Mouse (Mus musculus) limb, embryonic 15.5 days (tissue): ENCODE measurements around the gene Camkk1. TPM values are rescaled to one million over a fixed set of nuclear protein-coding genes. Genes with fewer than 3 reads are reported as not detected.

Experiments used
- ATAC-seq: fragments of 200-750 bp; cut with Nextera tagmentation; 2 replicates; pipeline ENCODE4 v1.8.0; 2017; ENCODE audit warnings: low read depth, moderate TSS enrichment; ENCODE audit not compliant: insufficient number of reproducible peaks, low FRiP score, low TSS enrichment
- H3K27ac ChIP-seq: fragments of 300-500 bp; sonication (generic); 2 replicates; pipeline ENCODE4 v1.5.1; 2015; ENCODE audit warnings: moderate library complexity, mild to moderate bottlenecking, inconsistent platforms
- H3K27me3 ChIP-seq: fragments of 300-500 bp; sonication (generic); 2 replicates; pipeline ENCODE4 v1.6.1; 2015; ENCODE audit warnings: inconsistent platforms
- H3K36me3 ChIP-seq: fragments of 300-500 bp; sonication (generic); 2 replicates; pipeline ENCODE4 v1.6.1; 2015; ENCODE audit warnings: inconsistent platforms
- H3K4me1 ChIP-seq: fragments of 300-500 bp; sonication (generic); 2 replicates; pipeline ENCODE4 v1.6.1; 2015; ENCODE audit warnings: inconsistent platforms
- H3K4me2 ChIP-seq: fragments of 300-500 bp; sonication (generic); 2 replicates; pipeline ENCODE4 v1.6.1; 2015; ENCODE audit warnings: mild to moderate bottlenecking, inconsistent platforms
- H3K4me3 ChIP-seq: fragments of 300-500 bp; sonication (generic); 2 replicates; pipeline ENCODE4 v1.5.1; 2015; ENCODE audit warnings: mild to moderate bottlenecking, inconsistent platforms
- H3K9ac ChIP-seq: fragments of 300-500 bp; sonication (generic); 2 replicates; pipeline ENCODE4 v1.6.1; 2015; ENCODE audit warnings: inconsistent platforms
- H3K9me3 ChIP-seq: fragments of 300-500 bp; sonication (generic); 2 replicates; pipeline ENCODE4 v1.6.1; 2016; ENCODE audit warnings: inconsistent platforms
- WGBS: fragments of 180-500 bp; shearing (Covaris S2); methylation state at CpG from one replicate; pipeline ENCODE4 v1.1.7; 2015; 5-methylcytosine and 5-hydroxymethylcytosine counted together
- polyA plus RNA-seq: library from polyadenylated mRNA; unstranded; fragments of >200 nt; fragmentation: Nextera tagmentation; extraction: Ambion mirVana; gene quantifications from 2 replicates; pipeline ENCODE4 v1.2.1, GENCODE M21; 2015

Gene Camkk1
- polyA plus RNA-seq = 12.0 and 13.2 TPM in 2 replicates

DNA sequence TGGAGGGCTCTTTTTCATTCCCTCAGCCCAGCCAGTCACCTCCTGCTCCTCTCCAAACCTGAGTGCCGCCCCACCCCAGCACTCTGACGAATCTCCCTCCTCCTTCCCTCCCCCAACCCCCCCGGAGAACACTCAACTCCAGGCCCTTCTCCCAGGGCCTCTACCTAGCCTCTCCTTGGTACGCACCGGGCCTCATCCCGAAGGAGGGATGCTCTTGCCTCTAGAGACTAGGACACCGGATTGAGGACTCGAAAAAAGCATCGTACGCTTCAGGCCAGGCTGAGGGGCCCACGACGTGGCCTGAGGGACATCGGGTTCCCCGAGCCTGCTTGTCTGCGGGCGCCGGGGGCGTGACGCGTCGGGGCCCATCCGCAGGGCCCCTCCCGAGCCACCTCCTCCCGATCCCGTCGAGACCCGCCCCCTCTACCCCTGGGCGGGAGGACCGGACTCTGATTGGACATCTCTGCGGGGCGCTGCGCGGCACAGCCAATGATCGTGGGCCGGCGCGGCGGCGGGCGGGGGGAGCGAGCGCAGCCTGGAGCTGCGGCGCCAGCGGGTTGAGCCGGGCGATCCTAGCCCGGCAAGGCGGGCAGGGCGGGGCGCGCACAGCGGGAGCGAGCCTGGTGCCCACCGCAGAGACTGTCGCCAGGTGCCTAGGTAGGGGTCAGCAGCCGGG is at the start of gene Camkk1:
Gene Camkk1, plus strand, starts transcription at position 538 of the 676 bp plus-strand sequence.
- H3K36me3 ChIP-seq = no peaks in the 10 kb centered on the region
- H3K9ac ChIP-seq = peak within 1 kb of the TSS; percentile 44
- H3K27ac ChIP-seq = no peak within 1 kb of the TSS
- peak within 1 kb of the TSS; percentile 61 for H3K4me3 ChIP-seq
- WGBS = under 1% methylated on average over 56 of the region's 57 CpGs
- no peaks in the 10 kb centered on the region for H3K9me3 ChIP-seq
- H3K4me2 ChIP-seq = peak within 1 kb of the TSS; percentile 92
- peaks cover 44% of the 10 kb centered on the region for H3K4me1 ChIP-seq
- peaks cover 20% of the 10 kb centered on the region for H3K27me3 ChIP-seq
- peak; percentile 92 for ATAC-seq

- H3K4me1 ChIP-seq = no peaks in the 10 kb centered on the region
- H3K4me2 ChIP-seq = no peak overlapping the region
- no peak overlapping the region for H3K27ac ChIP-seq
- H3K9ac ChIP-seq = no peak overlapping the region
- H3K9me3 ChIP-seq = no peaks in the 10 kb centered on the region
- H3K36me3 ChIP-seq = no peaks in the 10 kb centered on the region
- no peak for ATAC-seq
- peaks cover 7% of the 10 kb centered on the region; the same call in 1 of the 2 replicates for H3K27me3 ChIP-seq
- no peak overlapping the region for H3K4me3 ChIP-seq
- WGBS = 85% methylated on average over 13 of the region's 13 CpGs
Measured at GRCm38 (mm10) chr11:72974995-72975503, 43.8 kb upstream of the Camkk1 start.

GRCm38 (mm10) chr11:72982516-72982915 is 36.3 kb upstream of the Camkk1 start:
- H3K9ac ChIP-seq = no peak overlapping the region
- no peaks in the 10 kb centered on the region for H3K27me3 ChIP-seq
- WGBS = 80% methylated on average over 9 of the region's 9 CpGs
- no peak overlapping the region for H3K4me3 ChIP-seq
- no peaks in the 10 kb centered on the region for H3K9me3 ChIP-seq
- no peak for ATAC-seq
- no peak overlapping the region for H3K4me2 ChIP-seq
- no peaks in the 10 kb centered on the region for H3K4me1 ChIP-seq
- no peak overlapping the region for H3K27ac ChIP-seq
- H3K36me3 ChIP-seq = no peaks in the 10 kb centered on the region

DNA sequence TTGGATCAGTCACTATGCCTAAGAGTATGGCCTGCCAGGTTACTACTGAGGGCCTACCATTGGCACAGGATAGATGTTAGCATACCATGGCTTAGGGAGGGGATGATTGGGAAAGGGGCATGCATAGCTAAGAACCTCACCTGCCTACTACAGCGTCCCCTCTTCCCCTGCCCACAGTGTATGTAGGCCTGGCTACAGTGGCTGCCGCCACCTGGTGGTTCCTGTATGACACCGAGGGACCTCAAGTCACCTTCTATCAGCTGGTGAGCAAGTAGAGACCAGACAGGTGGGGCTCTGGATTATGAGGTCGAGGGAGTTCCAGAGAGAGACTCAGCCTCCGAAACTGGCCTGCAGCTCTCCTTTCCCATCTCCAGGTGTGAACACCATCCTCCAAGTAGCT is 35.5 kb upstream of the Camkk1 start:
- no peak for ATAC-seq
- H3K9me3 ChIP-seq = no peaks in the 10 kb centered on the region
- no peaks in the 10 kb centered on the region for H3K27me3 ChIP-seq
- WGBS = 40% methylated on average over 5 of the region's 5 CpGs
- no peaks in the 10 kb centered on the region for H3K4me1 ChIP-seq
- H3K9ac ChIP-seq = no peak overlapping the region
- no peak overlapping the region for H3K4me3 ChIP-seq
- no peak overlapping the region for H3K27ac ChIP-seq
- no peaks in the 10 kb centered on the region for H3K36me3 ChIP-seq
- no peak overlapping the region for H3K4me2 ChIP-seq

- H3K9me3 ChIP-seq = no peaks in the 10 kb centered on the region
- H3K9ac ChIP-seq = no peak overlapping the region
- H3K27ac ChIP-seq = no peak overlapping the region
- WGBS = 63% methylated on average over 5 of the region's 5 CpGs
- no peak overlapping the region for H3K4me3 ChIP-seq
- ATAC-seq = no peak
- H3K27me3 ChIP-seq = no peaks in the 10 kb centered on the region
- no peaks in the 10 kb centered on the region for H3K4me1 ChIP-seq
- no peaks in the 10 kb centered on the region for H3K36me3 ChIP-seq
- no peak overlapping the region for H3K4me2 ChIP-seq
Measured at GRCm38 (mm10) chr11:72986745-72987144, 32.1 kb upstream of the Camkk1 start.

DNA sequence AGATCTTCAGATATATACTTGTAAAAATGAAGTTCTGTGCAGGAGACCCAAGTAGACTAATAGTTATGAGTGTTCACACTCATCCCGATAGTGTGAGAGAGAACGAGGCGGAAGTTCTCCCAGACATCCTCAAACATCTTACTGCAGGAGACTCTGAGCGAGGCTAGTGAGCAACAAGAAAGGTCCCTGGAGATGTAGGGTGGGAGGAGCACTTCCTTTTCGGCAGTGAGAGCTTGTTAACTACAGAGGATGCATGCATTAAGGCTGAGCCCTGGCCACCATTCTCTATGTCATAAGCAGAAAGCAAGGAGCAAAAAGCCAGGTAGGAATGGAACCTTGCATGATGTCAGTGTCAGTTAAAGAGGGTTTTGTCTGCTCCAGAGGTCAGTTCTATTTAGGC is 31.6 kb upstream of the Camkk1 start:
- no peak overlapping the region for H3K4me3 ChIP-seq
- no peaks in the 10 kb centered on the region for H3K9me3 ChIP-seq
- H3K27ac ChIP-seq = no peak overlapping the region
- no peaks in the 10 kb centered on the region for H3K27me3 ChIP-seq
- no peak for ATAC-seq
- no peaks in the 10 kb centered on the region for H3K4me1 ChIP-seq
- H3K4me2 ChIP-seq = no peak overlapping the region
- H3K36me3 ChIP-seq = no peaks in the 10 kb centered on the region
- WGBS = 56% methylated on average over 5 of the region's 5 CpGs
- H3K9ac ChIP-seq = no peak overlapping the region

DNA sequence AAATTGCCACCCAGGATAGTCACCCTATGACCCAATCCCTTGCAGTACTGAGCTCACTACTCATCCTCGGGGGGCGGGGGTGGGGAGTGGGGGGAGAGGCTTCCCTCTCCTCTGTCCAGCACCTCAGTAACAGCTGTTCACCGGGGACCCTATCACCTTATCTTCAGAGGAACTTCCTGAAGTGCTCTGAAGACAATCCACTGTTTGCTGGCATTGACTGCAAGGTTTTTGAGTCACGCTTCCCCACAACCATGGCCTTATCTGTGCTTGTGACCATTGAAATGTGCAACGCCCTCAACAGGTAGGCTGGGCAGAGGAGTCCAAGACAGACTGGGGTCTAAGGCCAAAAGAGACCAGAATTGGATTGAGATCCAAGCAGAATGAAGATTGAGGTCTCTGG is 31.0 kb upstream of the Camkk1 start:
- no peak for ATAC-seq
- Histone ChIP-seq H3K4me1 (no peaks in the 10 kb centered on the region), H3K4me3 (no peak overlapping the region), H3K27me3 (no peaks in the 10 kb centered on the region), H3K9me3 (no peaks in the 10 kb centered on the region), H3K9ac (no peak overlapping the region), H3K4me2 (no peak overlapping the region), H3K27ac (no peak overlapping the region), H3K36me3 (no peaks in the 10 kb centered on the region)
- 77% methylated on average over 5 of the region's 5 CpGs for WGBS

DNA sequence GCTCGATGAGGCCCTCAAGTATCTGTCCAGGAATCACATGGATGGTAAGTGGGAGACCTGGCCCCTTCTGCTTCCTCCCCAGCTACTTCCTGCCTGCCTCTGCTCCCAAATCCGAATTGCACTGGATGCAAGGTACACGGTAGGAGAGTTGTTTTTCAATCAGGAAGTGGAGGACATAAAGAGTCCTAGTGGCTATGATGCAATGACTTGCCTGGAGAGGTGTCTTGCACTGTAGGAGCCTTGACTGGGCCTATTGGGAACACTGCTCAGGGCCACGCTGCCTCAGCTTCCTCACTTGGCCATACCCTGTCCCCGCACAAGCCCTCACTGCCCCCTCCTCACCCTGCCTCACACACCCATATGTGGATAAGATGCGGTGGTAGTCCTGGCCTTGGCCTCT is 29.8 kb upstream of the Camkk1 start:
- Histone ChIP-seq H3K9me3 (no peaks in the 10 kb centered on the region), H3K4me3 (no peak overlapping the region), H3K9ac (no peak overlapping the region), H3K4me2 (no peak overlapping the region), H3K4me1 (no peaks in the 10 kb centered on the region), H3K27ac (no peak overlapping the region), H3K27me3 (no peaks in the 10 kb centered on the region), H3K36me3 (no peaks in the 10 kb centered on the region)
- no peak for ATAC-seq
- 72% methylated on average over 6 of the region's 6 CpGs for WGBS

DNA sequence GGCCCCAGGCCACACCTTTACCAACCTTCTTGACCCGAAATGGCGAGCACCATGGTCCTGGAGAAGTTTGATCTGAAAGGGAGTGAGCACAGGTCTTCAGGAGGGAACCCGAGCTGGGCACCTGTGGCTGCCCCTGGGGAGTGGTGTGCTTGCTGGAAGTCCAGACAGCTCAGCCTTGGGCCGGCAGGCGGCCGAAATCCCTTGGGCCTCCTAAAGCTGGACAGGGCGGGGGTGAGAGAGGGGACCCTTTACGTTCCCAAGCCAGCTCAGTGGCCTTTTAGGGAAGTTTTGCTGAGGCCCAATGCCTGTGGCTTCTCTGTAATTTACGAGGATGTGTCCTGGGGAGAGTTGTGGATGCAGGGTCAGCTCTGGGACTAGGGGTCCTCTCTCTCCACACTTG is 28.1 kb upstream of the Camkk1 start:
- WGBS = 69% methylated on average over 9 of the region's 9 CpGs
- no peak for ATAC-seq
- Histone ChIP-seq H3K4me1 (no peaks in the 10 kb centered on the region), H3K4me2 (no peak overlapping the region), H3K27me3 (no peaks in the 10 kb centered on the region), H3K27ac (no peak overlapping the region), H3K4me3 (no peak overlapping the region), H3K9me3 (no peaks in the 10 kb centered on the region), H3K36me3 (no peaks in the 10 kb centered on the region), H3K9ac (no peak overlapping the region)

DNA sequence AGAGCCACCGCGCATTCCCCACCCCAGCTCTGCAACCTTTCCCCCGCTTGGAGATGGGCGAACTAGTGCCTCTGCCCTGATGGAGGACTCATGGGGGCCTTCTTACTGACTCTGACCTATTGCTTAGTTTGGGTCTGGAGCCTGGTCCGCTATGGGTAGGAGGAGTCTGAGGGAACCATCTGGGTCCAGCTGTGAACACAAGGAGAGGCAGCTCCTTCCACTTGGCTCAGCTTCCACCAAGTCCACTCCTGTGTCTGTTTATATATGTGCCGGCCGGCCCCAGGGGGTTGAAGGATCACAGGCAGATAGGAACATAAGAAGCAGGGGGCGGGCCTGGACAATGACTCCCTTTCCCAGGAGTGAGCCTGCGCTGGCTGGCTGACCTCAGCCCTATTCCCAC is 26.8 kb upstream of the Camkk1 start:
- no peak for ATAC-seq
- Histone ChIP-seq H3K4me3 (no peak overlapping the region), H3K27me3 (no peaks in the 10 kb centered on the region), H3K36me3 (no peaks in the 10 kb centered on the region), H3K9ac (no peak overlapping the region), H3K4me1 (no peaks in the 10 kb centered on the region), H3K4me2 (no peak overlapping the region), H3K9me3 (no peaks in the 10 kb centered on the region), H3K27ac (no peak overlapping the region)
- 52% methylated on average over 9 of the region's 9 CpGs for WGBS

DNA sequence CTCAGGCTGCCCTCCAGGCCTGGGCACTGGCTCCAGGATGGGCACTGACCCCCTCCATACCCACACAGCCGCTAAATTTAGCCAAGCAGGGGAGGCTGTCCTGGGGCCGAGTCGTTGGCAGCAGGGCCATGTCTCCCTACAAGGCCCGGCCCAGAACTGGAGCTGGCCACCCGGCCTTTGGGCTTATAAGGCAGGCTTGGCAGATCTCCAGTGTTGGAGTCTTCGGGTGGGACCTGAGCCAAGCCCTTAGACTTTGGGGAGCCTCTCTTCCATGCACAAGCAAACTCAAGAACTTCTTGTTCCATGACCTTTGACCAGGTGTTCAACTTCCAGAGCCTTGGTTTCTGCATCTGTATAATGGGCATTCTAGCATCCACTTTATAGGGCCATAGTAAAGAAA is 22.5 kb upstream of the Camkk1 start:
- no peak overlapping the region for H3K4me3 ChIP-seq
- no peak overlapping the region for H3K27ac ChIP-seq
- H3K4me1 ChIP-seq = peaks cover 6% of the 10 kb centered on the region; the same call in 1 of the 2 replicates
- H3K9ac ChIP-seq = no peak overlapping the region
- H3K36me3 ChIP-seq = no peaks in the 10 kb centered on the region
- H3K27me3 ChIP-seq = no peaks in the 10 kb centered on the region
- H3K4me2 ChIP-seq = no peak overlapping the region
- no peaks in the 10 kb centered on the region for H3K9me3 ChIP-seq
- WGBS = 89% methylated on average over 6 of the region's 6 CpGs
- no peak for ATAC-seq

DNA sequence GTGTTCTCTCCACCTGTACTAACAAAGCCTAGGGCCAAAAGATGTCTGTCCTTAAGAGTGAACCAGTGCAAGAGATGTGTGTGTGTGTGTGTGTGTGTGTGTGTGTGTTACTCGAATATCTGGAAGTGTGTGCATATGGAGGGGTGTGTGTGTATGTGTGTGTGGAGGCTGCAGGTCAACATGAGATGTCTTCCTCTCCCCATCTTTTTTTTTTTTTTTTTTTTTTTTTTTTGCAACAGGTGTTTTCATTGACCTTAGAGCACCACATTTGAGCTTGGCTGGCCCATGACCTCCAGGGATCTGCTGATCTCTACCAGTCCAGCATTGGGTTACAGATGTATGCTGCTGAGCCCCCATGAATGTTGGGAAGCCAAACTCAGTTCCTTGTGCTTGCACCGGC is 22.0 kb upstream of the Camkk1 start:
- Histone ChIP-seq H3K4me3 (no peak overlapping the region), H3K4me1 (peaks cover 6% of the 10 kb centered on the region; the same call in 1 of the 2 replicates), H3K36me3 (no peaks in the 10 kb centered on the region), H3K9ac (no peak overlapping the region), H3K27me3 (no peaks in the 10 kb centered on the region), H3K4me2 (no peak overlapping the region), H3K27ac (no peak overlapping the region), H3K9me3 (no peaks in the 10 kb centered on the region)
- 93% methylated on average over 2 of the region's 2 CpGs for WGBS
- ATAC-seq = no peak
